Mouse (Mus musculus) liver, embryonic 15.5 days (tissue): ENCODE measurements around the gene Itga7. TPM values are rescaled to one million over a fixed set of nuclear protein-coding genes. Genes with fewer than 3 reads are reported as not detected.

Experiments
- ATAC-seq: fragments of 200-750 bp; cut with Nextera tagmentation; 2 replicates; pipeline ENCODE4 v1.8.0; 2017; ENCODE audit warnings: moderate number of reproducible peaks, mild to moderate bottlenecking, moderate library complexity; ENCODE audit not compliant: insufficient read depth
- H3K27ac ChIP-seq: fragments of 300-500 bp; sonication (generic); replicated peaks from 2 replicates; pipeline ENCODE4 v1.5.1; 2015; ENCODE audit warnings: mild to moderate bottlenecking, inconsistent platforms
- H3K27me3 ChIP-seq: fragments of 300-500 bp; sonication (generic); 2 replicates; pipeline ENCODE4 v1.6.1; 2015; ENCODE audit warnings: mild to moderate bottlenecking, inconsistent platforms
- H3K36me3 ChIP-seq: fragments of 300-500 bp; sonication (generic); replicated peaks from 2 replicates; pipeline ENCODE4 v1.6.1; 2015; ENCODE audit warnings: moderate library complexity, mild to moderate bottlenecking, inconsistent platforms
- H3K4me1 ChIP-seq: fragments of 300-500 bp; sonication (generic); replicated peaks from 2 replicates; pipeline ENCODE4 v1.6.1; 2015; ENCODE audit warnings: inconsistent platforms
- H3K4me2 ChIP-seq: fragments of 300-500 bp; sonication (generic); 2 replicates; pipeline ENCODE4 v1.6.1; 2015; ENCODE audit warnings: moderate library complexity, mild to moderate bottlenecking, inconsistent platforms
- H3K4me3 ChIP-seq: fragments of 300-500 bp; sonication (generic); replicated peaks from 2 replicates; pipeline ENCODE4 v1.5.1; 2015; ENCODE audit warnings: mild to moderate bottlenecking, inconsistent platforms
- H3K9ac ChIP-seq: fragments of 300-500 bp; sonication (generic); 2 replicates; pipeline ENCODE4 v1.6.1; 2015; ENCODE audit warnings: moderate library complexity, mild to moderate bottlenecking, inconsistent platforms
- H3K9me3 ChIP-seq: fragments of 300-500 bp; sonication (generic); replicated peaks from 2 replicates; pipeline ENCODE4 v1.6.1; 2016; ENCODE audit warnings: inconsistent platforms
- WGBS: fragments of 180-500 bp; shearing (Covaris S2); methylation state at CpG from one replicate; pipeline ENCODE4 v1.1.7; 2015; ENCODE audit warnings: mixed read lengths; ENCODE audit not compliant: insufficient replicate concordance; 5-methylcytosine and 5-hydroxymethylcytosine counted together
- polyA plus RNA-seq: library from polyadenylated mRNA; unstranded; fragments of >200 nt; fragmentation: Nextera tagmentation; extraction: Ambion mirVana; gene quantifications from 2 replicates; pipeline ENCODE4 v1.2.1, GENCODE M21; 2015

The Itga7 gene
- polyA plus RNA-seq, 1 experiment from 2014 or later = 1.1 TPM

- WGBS = 57% methylated on average over 8 of the region's 8 CpGs
- Histone ChIP-seq H3K4me1 (peaks cover 8% of the 10 kb centered on the region; the same call in 1 of the 2 replicates), H3K36me3 (no peaks in the 10 kb centered on the region), H3K9ac (no peak overlapping the region), H3K4me3 (no peak overlapping the region), H3K9me3 (no peaks in the 10 kb centered on the region), H3K4me2 (no peak overlapping the region), H3K27ac (no peak overlapping the region), H3K27me3 (peaks cover 74% of the 10 kb centered on the region)
- ATAC-seq = no peak
These were observed 2.3 kb downstream of the Itga7 start for GRCm38 (mm10) chr10:128935826-128936440.

GRCm38 (mm10) chr10:128937756-128938390, 4.3 kb downstream of the Itga7 start:
- no peak overlapping the region for H3K27ac ChIP-seq
- H3K4me2 ChIP-seq = no peak overlapping the region
- WGBS = 61% methylated on average over 12 of the region's 12 CpGs
- ATAC-seq = no peak
- H3K27me3 ChIP-seq = peaks cover 71% of the 10 kb centered on the region
- H3K4me3 ChIP-seq = no peak overlapping the region
- H3K9me3 ChIP-seq = no peaks in the 10 kb centered on the region
- no peak overlapping the region for H3K9ac ChIP-seq
- peaks cover 8% of the 10 kb centered on the region; the same call in 1 of the 2 replicates for H3K4me1 ChIP-seq
- no peaks in the 10 kb centered on the region for H3K36me3 ChIP-seq

DNA sequence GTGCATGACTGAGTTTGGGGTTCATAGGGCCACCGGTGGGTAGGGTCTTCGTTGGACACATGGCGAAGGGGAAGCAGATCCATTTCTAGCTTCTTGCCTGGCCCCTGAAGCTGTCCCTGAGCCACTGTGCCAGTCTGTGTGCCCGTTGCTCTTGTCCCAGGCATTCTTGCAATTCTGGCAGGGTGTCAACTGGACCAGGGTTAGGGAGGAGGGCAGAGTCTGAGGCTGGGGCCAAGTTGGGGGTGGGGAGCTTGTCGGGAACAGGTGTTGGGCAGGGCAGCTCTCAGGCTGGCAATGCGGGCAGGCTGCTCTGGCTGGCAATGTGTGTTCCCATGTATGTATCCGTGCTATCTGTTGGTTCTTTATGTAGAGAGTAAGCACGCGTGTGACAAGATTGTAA, 4.8 kb downstream of the Itga7 start:
- Histone ChIP-seq H3K4me2 (no peak overlapping the region), H3K4me3 (no peak overlapping the region), H3K27ac (no peak overlapping the region), H3K9ac (no peak overlapping the region), H3K36me3 (no peaks in the 10 kb centered on the region), H3K4me1 (peaks cover 6% of the 10 kb centered on the region; the same call in 1 of the 2 replicates), H3K27me3 (peaks cover 69% of the 10 kb centered on the region), H3K9me3 (no peaks in the 10 kb centered on the region)
- WGBS = 69% methylated on average over 9 of the region's 9 CpGs
- no peak for ATAC-seq

DNA sequence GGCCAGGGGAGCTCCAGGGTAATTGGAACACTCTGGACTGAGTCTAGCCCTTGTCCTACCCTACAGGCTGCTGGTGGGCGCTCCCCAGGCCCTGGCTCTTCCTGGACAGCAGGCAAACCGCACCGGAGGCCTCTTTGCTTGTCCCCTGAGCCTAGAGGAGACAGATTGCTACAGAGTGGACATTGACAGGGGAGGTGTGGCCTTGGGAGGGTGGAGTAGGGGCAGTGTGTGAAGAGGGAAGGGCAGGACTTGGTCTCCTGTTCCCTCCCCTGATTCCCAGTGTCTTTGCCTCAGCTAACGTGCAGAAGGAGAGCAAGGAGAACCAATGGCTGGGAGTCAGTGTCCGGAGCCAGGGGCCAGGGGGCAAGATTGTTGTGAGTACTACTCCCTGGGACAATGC, 5.4 kb downstream of the Itga7 start:
- 0 out of 2 replicates have a peak, but pooled peaks have one; percentile 14 for ATAC-seq
- peaks cover 69% of the 10 kb centered on the region for H3K27me3 ChIP-seq

DNA sequence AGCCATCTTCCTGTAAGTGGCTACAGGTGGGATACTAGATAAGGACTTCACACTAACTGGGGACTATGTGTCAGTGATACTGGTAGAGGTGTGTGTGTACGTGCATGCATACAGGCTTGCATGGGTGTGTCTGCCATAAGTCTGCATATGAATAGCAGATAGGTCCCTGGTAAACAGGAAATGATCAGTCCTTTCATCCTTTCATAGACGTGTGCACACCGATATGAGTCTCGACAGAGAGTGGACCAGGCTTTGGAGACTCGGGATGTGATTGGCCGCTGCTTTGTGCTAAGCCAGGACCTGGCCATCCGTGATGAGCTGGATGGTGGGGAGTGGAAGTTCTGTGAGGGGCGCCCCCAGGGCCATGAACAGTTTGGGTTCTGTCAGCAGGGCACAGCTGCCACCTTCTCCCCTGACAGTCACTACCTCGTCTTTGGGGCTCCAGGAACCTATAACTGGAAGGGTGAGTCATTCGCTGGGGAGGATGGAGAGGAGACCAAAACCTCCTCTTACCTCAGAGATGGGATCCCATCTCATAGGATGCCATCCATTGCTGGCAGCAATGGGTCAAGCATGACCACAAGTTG, 7.0 kb downstream of the Itga7 start:
- H3K27ac ChIP-seq = no peak overlapping the region
- H3K9ac ChIP-seq = no peak overlapping the region
- ATAC-seq = no peak
- H3K4me2 ChIP-seq = no peak overlapping the region
- H3K36me3 ChIP-seq = no peaks in the 10 kb centered on the region
- no peaks in the 10 kb centered on the region for H3K4me1 ChIP-seq
- peaks cover 65% of the 10 kb centered on the region for H3K27me3 ChIP-seq
- no peak overlapping the region for H3K4me3 ChIP-seq
- 56% methylated on average over 10 of the region's 10 CpGs for WGBS
- H3K9me3 ChIP-seq = no peaks in the 10 kb centered on the region

More for the DNA sequence above, 5.4 kb downstream of the Itga7 start:
- H3K9ac ChIP-seq = no peak overlapping the region
- no peak overlapping the region for H3K27ac ChIP-seq
- H3K4me1 ChIP-seq = peaks cover under 1% of the 10 kb centered on the region; the same call in 1 of the 2 replicates
- no peak overlapping the region for H3K4me3 ChIP-seq
- H3K4me2 ChIP-seq = no peak overlapping the region
- no peaks in the 10 kb centered on the region for H3K36me3 ChIP-seq
- WGBS = 49% methylated on average over 5 of the region's 5 CpGs
- H3K9me3 ChIP-seq = no peaks in the 10 kb centered on the region

DNA sequence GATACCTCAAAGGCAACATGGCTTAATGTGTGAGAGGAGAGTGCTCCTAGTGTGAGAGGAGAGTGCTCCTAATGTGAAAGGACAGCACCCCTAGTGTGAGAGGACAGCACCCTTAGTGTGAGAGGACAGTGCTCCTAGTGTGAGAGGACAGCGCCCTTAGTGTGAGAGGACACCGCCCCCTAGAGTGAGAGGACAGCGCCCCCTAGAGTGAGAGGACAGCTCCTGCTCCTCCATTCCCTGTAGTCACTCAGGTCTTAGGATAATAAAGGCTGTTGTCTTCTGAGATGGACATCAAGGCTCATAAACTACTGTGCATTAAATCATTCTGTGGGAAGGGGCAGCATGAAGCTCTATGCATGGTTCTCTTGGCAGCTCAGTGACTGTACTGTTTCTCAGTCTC, 12.1 kb downstream of the Itga7 start:
- no peaks in the 10 kb centered on the region for H3K9me3 ChIP-seq
- WGBS = 19% methylated on average over 3 of the region's 3 CpGs
- no peak overlapping the region for H3K27ac ChIP-seq
- no peak overlapping the region for H3K4me3 ChIP-seq
- H3K27me3 ChIP-seq = peaks cover 67% of the 10 kb centered on the region
- no peaks in the 10 kb centered on the region for H3K36me3 ChIP-seq
- H3K9ac ChIP-seq = no peak overlapping the region
- no peaks in the 10 kb centered on the region for H3K4me1 ChIP-seq
- no peak for ATAC-seq
- H3K4me2 ChIP-seq = no peak overlapping the region

DNA sequence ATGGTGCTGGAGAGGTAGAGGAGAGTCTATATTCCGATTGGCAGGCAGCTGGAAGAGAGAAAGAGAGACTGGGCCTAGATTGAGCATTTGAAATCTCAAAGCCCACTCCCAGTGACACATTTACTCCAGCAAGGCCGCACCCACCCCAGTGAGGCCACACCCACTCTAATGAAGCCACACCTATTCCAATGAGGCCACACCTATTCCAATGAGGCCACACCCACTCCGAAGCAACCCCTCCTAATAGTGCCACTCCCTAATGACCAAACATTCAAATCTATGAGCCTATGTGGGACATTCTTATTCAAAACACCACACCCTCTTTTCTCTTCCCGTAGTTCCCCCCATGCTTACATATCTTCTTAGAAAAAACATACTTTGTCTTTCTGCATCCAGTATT, 13.9 kb downstream of the Itga7 start:
- no peaks in the 10 kb centered on the region for H3K4me1 ChIP-seq
- H3K36me3 ChIP-seq = no peaks in the 10 kb centered on the region
- no peak overlapping the region for H3K9ac ChIP-seq
- no peaks in the 10 kb centered on the region for H3K9me3 ChIP-seq
- 71% methylated on average over 4 of the region's 4 CpGs for WGBS
- H3K27me3 ChIP-seq = peaks cover 65% of the 10 kb centered on the region
- H3K27ac ChIP-seq = no peak overlapping the region
- ATAC-seq = no peak
- H3K4me2 ChIP-seq = no peak overlapping the region
- no peak overlapping the region for H3K4me3 ChIP-seq

DNA sequence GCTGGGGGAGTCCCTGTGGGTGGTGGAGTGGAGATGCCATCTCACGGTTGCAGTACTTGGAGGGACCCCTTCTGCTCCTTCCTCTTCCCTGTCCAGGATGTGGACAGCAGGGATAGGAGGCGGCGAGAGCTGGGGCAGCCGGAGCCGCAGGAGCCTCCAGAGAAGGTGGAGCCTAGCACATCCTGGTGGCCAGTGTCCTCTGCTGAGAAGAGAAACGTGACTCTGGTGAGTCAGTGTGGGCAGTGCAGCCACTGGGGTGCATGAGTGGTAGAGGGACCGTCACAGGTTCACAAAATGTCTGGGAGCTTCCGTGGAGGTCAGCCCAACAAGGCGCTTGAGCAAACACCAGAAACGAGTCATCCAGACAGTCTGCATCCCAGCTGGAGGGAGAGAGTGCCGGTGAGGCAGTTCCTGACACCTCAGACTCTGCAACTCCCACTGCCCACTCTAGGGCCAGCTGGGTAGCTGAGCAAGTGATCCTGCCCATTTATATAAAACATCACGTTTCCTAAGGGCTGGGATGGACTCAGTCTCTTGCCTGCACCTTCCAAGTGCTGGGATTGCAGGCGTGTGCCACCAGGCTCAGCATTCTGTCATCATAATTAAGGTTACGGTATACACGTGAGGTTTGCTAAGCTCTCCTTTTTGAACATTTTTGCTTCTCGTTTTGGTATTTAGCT, 16.7 kb downstream of the Itga7 start:
- no peaks in the 10 kb centered on the region for H3K4me1 ChIP-seq
- H3K27me3 ChIP-seq = peaks cover 58% of the 10 kb centered on the region
- 44% methylated on average over 16 of the region's 16 CpGs for WGBS
- H3K9ac ChIP-seq = no peak overlapping the region
- no peaks in the 10 kb centered on the region for H3K9me3 ChIP-seq
- H3K36me3 ChIP-seq = no peaks in the 10 kb centered on the region
- H3K4me3 ChIP-seq = no peak overlapping the region
- ATAC-seq = no peak
- no peak overlapping the region for H3K27ac ChIP-seq
- H3K4me2 ChIP-seq = no peak overlapping the region

DNA sequence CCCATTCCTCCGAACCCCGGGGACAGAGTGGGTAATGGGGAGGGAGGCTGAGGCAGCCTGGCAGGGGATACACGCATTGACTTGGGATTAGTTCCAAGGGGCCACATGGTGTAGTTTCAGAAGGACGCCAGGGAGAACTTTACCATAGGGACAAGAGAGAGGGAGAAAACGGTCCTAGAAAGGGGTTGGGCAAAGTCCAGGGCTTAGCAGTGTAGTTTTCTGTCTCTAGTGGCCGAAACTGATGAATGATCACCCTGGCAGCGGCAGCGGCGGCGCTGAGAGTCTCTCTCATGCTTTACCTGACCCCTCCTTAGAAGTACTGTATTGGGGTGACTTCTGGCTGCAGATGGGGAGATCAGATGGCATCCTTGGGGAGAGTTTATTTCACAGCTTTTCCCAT, 24.7 kb downstream of the Itga7 start:
- no peaks in the 10 kb centered on the region for H3K9me3 ChIP-seq
- WGBS = 62% methylated on average over 10 of the region's 10 CpGs
- H3K4me2 ChIP-seq = no peak overlapping the region
- H3K4me1 ChIP-seq = no peaks in the 10 kb centered on the region
- peaks cover 59% of the 10 kb centered on the region for H3K27me3 ChIP-seq
- no peak overlapping the region for H3K27ac ChIP-seq
- ATAC-seq = no peak
- H3K9ac ChIP-seq = no peak overlapping the region
- no peaks in the 10 kb centered on the region for H3K36me3 ChIP-seq
- H3K4me3 ChIP-seq = no peak overlapping the region

DNA sequence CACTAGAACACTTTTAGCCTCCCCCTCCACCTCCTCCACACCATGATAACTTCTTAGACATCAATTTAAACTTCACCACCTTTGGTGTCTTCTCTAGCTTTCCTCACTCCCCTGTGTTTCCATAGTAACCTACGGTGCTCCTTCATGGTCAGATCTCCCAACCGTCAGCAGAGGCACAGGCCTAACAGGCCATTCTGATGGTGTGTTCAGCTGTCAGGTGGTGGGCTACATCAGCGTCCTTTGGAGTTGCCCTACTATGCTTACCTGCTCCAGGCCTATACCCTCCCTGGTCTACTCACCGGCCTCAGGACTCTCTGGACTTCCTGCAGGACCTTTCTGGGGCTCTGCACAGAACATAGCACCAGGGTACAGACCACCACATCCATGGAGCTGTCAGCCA, 26.5 kb downstream of the Itga7 start:
- Histone ChIP-seq H3K4me2 (no peak overlapping the region), H3K4me3 (no peak overlapping the region), H3K27me3 (peaks cover 53% of the 10 kb centered on the region), H3K36me3 (no peaks in the 10 kb centered on the region), H3K27ac (no peak overlapping the region), H3K9ac (no peak overlapping the region), H3K4me1 (no peaks in the 10 kb centered on the region), H3K9me3 (no peaks in the 10 kb centered on the region)
- WGBS = 58% methylated on average over 4 of the region's 4 CpGs
- ATAC-seq = no peak
